In the genomic region with DNA sequence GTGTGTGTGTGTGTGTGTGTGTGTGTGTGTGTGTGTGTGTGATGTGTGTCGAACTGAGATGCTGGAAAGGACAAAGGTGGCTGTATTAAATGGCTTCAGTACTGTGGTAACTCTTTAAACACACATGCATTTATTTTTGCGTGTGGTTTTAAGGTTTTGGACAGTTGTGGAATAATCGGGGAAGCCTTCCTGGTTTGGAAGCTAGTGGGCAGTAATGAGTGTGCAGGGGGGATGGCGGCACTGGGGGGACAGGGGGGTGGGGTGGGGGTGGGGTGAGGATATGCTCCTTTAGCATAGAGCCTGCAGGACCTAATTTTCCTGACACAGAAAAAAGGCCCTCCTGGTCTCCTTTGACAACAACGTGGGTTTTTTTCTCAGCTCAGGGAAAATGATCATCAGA, we compare ENCODE assay signal across 8 mouse cellular contexts. TPM values are rescaled to one million over a fixed set of nuclear protein-coding genes. Genes with fewer than 3 reads are reported as not detected.
A peak's percentile ranks its signal among the peaks of the same experiment; 100 is the strongest.
DNase-seq lines count a peak whose midpoint lies in the region; ATAC-seq and TF ChIP-seq lines count a peak whose summit lies in the region.

No protein-coding gene starts in this region.

- H3K27me3 ChIP-seq in kidney, embryonic 16.5 days (ENCODE audit: insufficient read depth, low read length), result no peaks in the 10 kb centered on the region
- H3K27me3 ChIP-seq in embryonic facial prominence, embryonic 11.5 days (ENCODE audit: control insufficient read depth, insufficient read depth, low read length), result no peaks in the 10 kb centered on the region
- no peaks in the 10 kb centered on the region for H3K27me3 ChIP-seq in hindbrain, embryonic 16.5 days (replicated peaks; ENCODE audit: control insufficient read depth, insufficient read depth, low read length)
- H3K27me3 ChIP-seq in midbrain, postnatal 0 days (ENCODE audit: insufficient read depth, low read length), result no peaks in the 10 kb centered on the region

- H3K9me3 ChIP-seq in kidney, embryonic 16.5 days (ENCODE audit: low read length), result no peaks in the 10 kb centered on the region
- H3K9me3 ChIP-seq in embryonic facial prominence, embryonic 11.5 days (replicated peaks; ENCODE audit: control insufficient read depth, low read length), result no peaks in the 10 kb centered on the region
- H3K9me3 ChIP-seq in hindbrain, embryonic 16.5 days (ENCODE audit: control insufficient read depth, low read length), result no peaks in the 10 kb centered on the region
- no peaks in the 10 kb centered on the region for H3K9me3 ChIP-seq in midbrain, postnatal 0 days (ENCODE audit: low read length)

- H3K36me3 ChIP-seq in kidney, embryonic 16.5 days (ENCODE audit: insufficient read depth, low read length), result no peaks in the 10 kb centered on the region
- no peaks in the 10 kb centered on the region for H3K36me3 ChIP-seq in embryonic facial prominence, embryonic 11.5 days (replicated peaks; ENCODE audit: control insufficient read depth, insufficient read depth, low read depth, low read length)
- no peaks in the 10 kb centered on the region for H3K36me3 ChIP-seq in hindbrain, embryonic 16.5 days (ENCODE audit: control insufficient read depth, insufficient read depth, low read length)
- no peaks in the 10 kb centered on the region for H3K36me3 ChIP-seq in midbrain, postnatal 0 days (ENCODE audit: insufficient read depth, low read length)

- intact Hi-C loops in gastrocnemius, postnatal 36 days (cut with DNase I), result no loop called here

- H3K4me3 ChIP-seq in kidney, embryonic 16.5 days (ENCODE audit: low read length), result peak overlapping the region; percentile 69
- peak overlapping the region; percentile 82 for H3K4me3 ChIP-seq in embryonic facial prominence, embryonic 11.5 days (ENCODE audit: low read depth, low read length)
- H3K4me3 ChIP-seq in hindbrain, embryonic 16.5 days (ENCODE audit: low read length), result peak overlapping the region; percentile 95
- peak overlapping the region; percentile 88 for H3K4me3 ChIP-seq in midbrain, postnatal 0 days (ENCODE audit: low read depth, low read length)

- H3K27ac ChIP-seq in kidney, embryonic 16.5 days (ENCODE audit: low read length), result no peak overlapping the region
- H3K27ac ChIP-seq in embryonic facial prominence, embryonic 11.5 days (replicated peaks; ENCODE audit: low read depth, low read length), result no peak overlapping the region
- peak overlapping the region; percentile 95 for H3K27ac ChIP-seq in hindbrain, embryonic 16.5 days (ENCODE audit: low read depth, low read length)
- no peak overlapping the region for H3K27ac ChIP-seq in midbrain, postnatal 0 days (ENCODE audit: low read depth, low read length)

- DNase-seq in kidney, adult 11 months, result no peak
- DNase-seq in embryonic facial prominence, embryonic 11.5 days (ENCODE audit: low spot score), result no peak
- peak; percentile 8 for DNase-seq in midbrain, postnatal 0 days (ENCODE audit: low spot score)
- DNase-seq in right cerebral cortex, postnatal 4 days, result no peak
- DNase-seq in adrenal gland, adult 2 months, result no peak
- DNase-seq in gastrocnemius, postnatal 36 days, result no peak

- ATAC-seq in kidney, embryonic 16.5 days (ENCODE audit: low FRiP score, low TSS enrichment), result no peak
- no peak for ATAC-seq in embryonic facial prominence, embryonic 11.5 days (replicated peaks; ENCODE audit: insufficient number of reproducible peaks, low FRiP score, low TSS enrichment, low read depth)
- no peak for ATAC-seq in hindbrain, embryonic 16.5 days
- no peak for ATAC-seq in midbrain, postnatal 0 days (ENCODE audit: low FRiP score)

- peak overlapping the region; percentile 46; the same call in 1 of the 2 replicates for H3K9ac ChIP-seq in kidney, embryonic 16.5 days (replicated peaks; ENCODE audit: low read length)
- peak overlapping the region; percentile 85 for H3K9ac ChIP-seq in embryonic facial prominence, embryonic 11.5 days (replicated peaks; ENCODE audit: low read length)
- H3K9ac ChIP-seq in hindbrain, embryonic 16.5 days (ENCODE audit: low read depth, low read length), result peak overlapping the region; percentile 89
- H3K9ac ChIP-seq in midbrain, postnatal 0 days (replicated peaks; ENCODE audit: low read length, poor library complexity, severe bottlenecking), result peak overlapping the region; percentile 72

- WGBS in kidney, embryonic 16.5 days, result 10% methylated on average over 5 of the region's 5 CpGs
- 0% methylated on average over 5 of the region's 5 CpGs for WGBS in embryonic facial prominence, embryonic 11.5 days
- WGBS in hindbrain, embryonic 16.5 days, result 5% methylated on average over 5 of the region's 5 CpGs
- 4% methylated on average over 5 of the region's 5 CpGs for WGBS in midbrain, postnatal 0 days

- peak overlapping the region; percentile 85 for H3K4me2 ChIP-seq in kidney, embryonic 16.5 days (replicated peaks; ENCODE audit: low read depth, low read length)
- H3K4me2 ChIP-seq in embryonic facial prominence, embryonic 11.5 days (ENCODE audit: low read depth, low read length), result peak overlapping the region; percentile 100
- peak overlapping the region; percentile 89 for H3K4me2 ChIP-seq in hindbrain, embryonic 16.5 days (ENCODE audit: low read length)
- peak overlapping the region; percentile 94 for H3K4me2 ChIP-seq in midbrain, postnatal 0 days (ENCODE audit: low read depth, low read length, poor library complexity, severe bottlenecking)

- H3K4me1 ChIP-seq in kidney, embryonic 16.5 days (ENCODE audit: insufficient read depth, low read length), result peaks cover 53% of the 10 kb centered on the region
- H3K4me1 ChIP-seq in embryonic facial prominence, embryonic 11.5 days (ENCODE audit: control insufficient read depth, insufficient read depth, low read length), result no peaks in the 10 kb centered on the region
- peaks cover 26% of the 10 kb centered on the region for H3K4me1 ChIP-seq in hindbrain, embryonic 16.5 days (ENCODE audit: control insufficient read depth, insufficient read depth, low read depth, low read length)
- peaks cover 3% of the 10 kb centered on the region; the same call in 1 of the 2 replicates for H3K4me1 ChIP-seq in midbrain, postnatal 0 days (ENCODE audit: insufficient read depth, low read length)

- peak; percentile 49 for TF ChIP-seq CTCF in midbrain, postnatal 0 days (IDR thresholded peaks at IDR 0.05)

RNA-seq across cellular contexts. Expression of gene Crim1, which starts 2.2 kb away (rescaled TPM):
- 5.3 and 5.4 TPM in 2 replicates for polyA plus RNA-seq in kidney, embryonic 16.5 days (2015; fragmentation: Nextera tagmentation; extraction: Ambion mirVana)
- polyA plus RNA-seq in embryonic facial prominence, embryonic 11.5 days (2014; fragmentation: Nextera tagmentation; extraction: Ambion mirVana), result 3.3 TPM in 2 replicates
- 12.6 and 13.4 TPM in 2 replicates for polyA plus RNA-seq in hindbrain, embryonic 16.5 days (2015; fragmentation: Nextera tagmentation; extraction: Ambion mirVana)
- total RNA-seq in midbrain, postnatal 0 days (2014; rRNA removed), result 108 and 119 TPM in 2 replicates
- polyA plus RNA-seq in midbrain, postnatal 0 days (2015; fragmentation: Nextera tagmentation; extraction: Ambion mirVana), result 13.1 and 16.5 TPM in 2 replicates
- total RNA-seq in adrenal gland, adult 2 months (2021), result 10 to 100 TPM; 30.8 to 32.5 TPM
- 12.9 and 18.8 TPM in 2 replicates for polyA plus RNA-seq in adrenal gland, adult 2 months (2012; rRNA removed)
- 10 to 100 TPM; 25.0 to 25.6 TPM for total RNA-seq in gastrocnemius, postnatal 36 days (2021)
